Mouse (Mus musculus): ENCODE data around the gene Rexo5. TPM values are rescaled to one million over a fixed set of nuclear protein-coding genes. Genes with fewer than 3 reads are reported as not detected.
A peak's percentile ranks its signal among the peaks of the same experiment; 100 is the strongest.

Rexo5 gene
- polyA plus RNA-seq, 3 experiments from 2014 or later = 32.0 to 39.9 (median 33.8) TPM

GRCm38 (mm10) chr7:119894818-119895544 lies 101.2 kb downstream of the Rexo5 start:
- peak; percentile 15 for ATAC-seq

- peak; percentile 96 for ATAC-seq
Measured at GRCm38 (mm10) chr7:119895639-119896512, 102.1 kb downstream of the Rexo5 start, which contains the start of the genes Lyrm1 and Dcun1d3. TSS of gene Lyrm1 (plus strand) at chr7:119895861. TSS of gene Dcun1d3 (minus strand) at chr7:119896298.

GRCm38 (mm10) chr7:119897521-119898109 lies 103.8 kb downstream of the Rexo5 start:
- no peak for ATAC-seq

- ATAC-seq = no peak
Measured at GRCm38 (mm10) chr7:119898247-119898856, 104.5 kb downstream of the Rexo5 start.

Other genes with a start within 250 kb of the Rexo5 start
- gene Acsm2, start 239.7 kb upstream of the Rexo5 start, polyA plus RNA-seq (2017; shearing (Covaris generic)) = not detected
- gene Acsm1, start 187.0 kb upstream of the Rexo5 start, polyA plus RNA-seq (2017; shearing (Covaris generic)) = not detected
- gene Acsm4, start 104.0 kb upstream of the Rexo5 start, polyA plus RNA-seq (2017; shearing (Covaris generic)) = not detected
- 10 to 100 TPM; 38.8 to 56.0 (median 54.1) TPM for gene Thumpd1, start 73.2 kb upstream of the Rexo5 start, polyA plus RNA-seq (2017; shearing (Covaris generic))
- gene Acsm3, start 33.1 kb upstream of the Rexo5 start, polyA plus RNA-seq (2017; shearing (Covaris generic)) = not detected
- gene Eri2, start 52 bp downstream of the Rexo5 start, polyA plus RNA-seq (2017; shearing (Covaris generic)) = 10 to 100 TPM in 1 of 3 experiments, 1 to 10 TPM in 2; 7.2 to 14.3 (median 8.1) TPM
- gene Lyrm1, start 101.9 kb downstream of the Rexo5 start, polyA plus RNA-seq (2017; shearing (Covaris generic)) = 10 to 100 TPM; 16.8 to 26.1 (median 17.9) TPM
- gene Dcun1d3, start 102.3 kb downstream of the Rexo5 start, polyA plus RNA-seq (2017; shearing (Covaris generic)) = 1 to 10 TPM; 5.8 to 10.0 (median 9.4) TPM

Measured in inflammation-experienced regulatory T-cells, adult 6 months (primary cell).